Mouse (Mus musculus): ENCODE measurements around the gene Cyp2c37.

GRCm38 (mm10) chr19:39989471-39989870, 2.8 kb upstream of the Cyp2c37 start:
- TF ChIP-seq CTCF (conservative IDR thresholded peaks at IDR 0.05; ENCODE audit: low read length) (no peak), NANOG (IDR thresholded peaks at IDR 0.05; ENCODE audit: borderline replicate concordance, low read length) (no peak), POU5F1 (IDR thresholded peaks at IDR 0.05; ENCODE audit: borderline replicate concordance, low read length) (no peak)
